Mouse (Mus musculus): ENCODE measurements around the gene Npm3. TPM values are rescaled to one million over a fixed set of nuclear protein-coding genes. Genes with fewer than 3 reads are reported as not detected.

Gene Npm3
- polyA plus RNA-seq, 1 experiment: 56.0 TPM

- H3K4me3 ChIP-seq (replicated peaks; ENCODE audit: control insufficient read depth, low read depth, low read length): peak overlapping the region; percentile 1
- WGBS: 43% methylated on average over 13 of the region's 13 CpGs
- H3K27ac ChIP-seq (ENCODE audit: control insufficient read depth, insufficient read depth, low read depth, low read length, poor library complexity): no peak overlapping the region
- peaks cover 4% of the 10 kb centered on the region; the same call in 1 of the 2 replicates for H3K4me1 ChIP-seq (ENCODE audit: control insufficient read depth, insufficient read depth, low read length)
- TF ChIP-seq CTCF (IDR thresholded peaks at IDR 0.05; ENCODE audit: control insufficient read depth, insufficient read depth, low read length) (no peak), POLR2A (IDR thresholded peaks at IDR 0.05; ENCODE audit: borderline replicate concordance, control insufficient read depth, low read depth, low read length) (no peak)
These were observed 31.0 kb upstream of the Npm3 start for GRCm38 (mm10) chr19:45780350-45780915.

- no peak for TF ChIP-seq CTCF (IDR thresholded peaks at IDR 0.05; ENCODE audit: control insufficient read depth, insufficient read depth, low read length)
- no peak for TF ChIP-seq POLR2A (IDR thresholded peaks at IDR 0.05; ENCODE audit: borderline replicate concordance, control insufficient read depth, low read depth, low read length)
- no peak overlapping the region for H3K27ac ChIP-seq (ENCODE audit: control insufficient read depth, insufficient read depth, low read depth, low read length, poor library complexity)
- H3K4me3 ChIP-seq (replicated peaks; ENCODE audit: control insufficient read depth, low read depth, low read length): no peak overlapping the region
- WGBS: 68% methylated on average over 2 of the region's 2 CpGs
- peaks cover 2% of the 10 kb centered on the region; the same call in 1 of the 2 replicates for H3K4me1 ChIP-seq (ENCODE audit: control insufficient read depth, insufficient read depth, low read length)
These were observed 26.1 kb upstream of the Npm3 start for GRCm38 (mm10) chr19:45775486-45775885.

DNA sequence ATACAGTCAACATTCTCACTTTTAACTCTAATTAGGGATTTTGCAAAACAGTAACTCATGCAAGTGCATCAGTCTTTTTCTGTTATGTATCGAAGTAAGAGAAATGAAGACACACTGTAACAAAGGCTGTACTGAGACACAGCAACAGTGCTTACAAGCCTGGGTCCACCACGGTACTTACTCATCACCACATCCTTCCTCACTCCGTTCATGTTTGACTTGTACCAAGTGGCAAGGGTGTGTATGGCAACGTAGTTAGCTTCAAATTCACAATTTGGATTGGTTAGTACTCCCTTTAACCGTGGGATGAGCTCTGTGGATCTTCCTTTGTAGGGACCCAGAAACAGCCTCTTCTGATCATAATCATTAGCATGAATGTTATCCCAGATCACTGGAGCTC, 22.1 kb upstream of the Npm3 start:
- Histone ChIP-seq H3K27ac (ENCODE audit: control insufficient read depth, insufficient read depth, low read depth, low read length, poor library complexity) (no peak overlapping the region), H3K4me1 (ENCODE audit: control insufficient read depth, insufficient read depth, low read length) (no peaks in the 10 kb centered on the region), H3K4me3 (replicated peaks; ENCODE audit: control insufficient read depth, low read depth, low read length) (no peak overlapping the region)
- TF ChIP-seq POLR2A (IDR thresholded peaks at IDR 0.05; ENCODE audit: borderline replicate concordance, control insufficient read depth, low read depth, low read length): no peak
- no peak for TF ChIP-seq CTCF (IDR thresholded peaks at IDR 0.05; ENCODE audit: control insufficient read depth, insufficient read depth, low read length)
- WGBS: 64% methylated on average over 5 of the region's 5 CpGs

DNA sequence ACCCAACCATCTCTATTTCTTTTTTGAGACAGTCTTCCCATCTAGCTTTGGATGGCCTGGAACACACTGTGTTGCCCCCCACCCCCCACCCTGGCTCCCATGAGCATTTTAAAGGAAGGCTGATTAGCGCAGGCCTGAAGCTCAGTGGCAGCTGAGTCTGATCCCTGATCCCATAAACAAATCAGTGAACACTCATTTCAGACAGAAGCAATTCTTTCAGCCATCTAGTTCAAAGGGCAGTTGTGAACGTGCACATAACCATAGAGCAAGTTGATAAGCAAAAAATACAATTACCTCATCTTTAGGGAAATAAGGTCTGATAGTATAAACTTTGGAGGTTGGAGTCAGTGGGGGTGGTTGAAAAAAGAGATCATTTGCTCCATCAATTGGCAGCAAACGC, 11.4 kb upstream of the Npm3 start:
- TF ChIP-seq CTCF (IDR thresholded peaks at IDR 0.05; ENCODE audit: control insufficient read depth, insufficient read depth, low read length) (no peak), POLR2A (IDR thresholded peaks at IDR 0.05; ENCODE audit: borderline replicate concordance, control insufficient read depth, low read depth, low read length) (no peak)
- WGBS: 90% methylated on average over 3 of the region's 3 CpGs
- Histone ChIP-seq H3K4me3 (replicated peaks; ENCODE audit: control insufficient read depth, low read depth, low read length) (no peak overlapping the region), H3K27ac (ENCODE audit: control insufficient read depth, insufficient read depth, low read depth, low read length, poor library complexity) (no peak overlapping the region), H3K4me1 (ENCODE audit: control insufficient read depth, insufficient read depth, low read length) (no peaks in the 10 kb centered on the region; the same call in 1 of the 2 replicates)

DNA sequence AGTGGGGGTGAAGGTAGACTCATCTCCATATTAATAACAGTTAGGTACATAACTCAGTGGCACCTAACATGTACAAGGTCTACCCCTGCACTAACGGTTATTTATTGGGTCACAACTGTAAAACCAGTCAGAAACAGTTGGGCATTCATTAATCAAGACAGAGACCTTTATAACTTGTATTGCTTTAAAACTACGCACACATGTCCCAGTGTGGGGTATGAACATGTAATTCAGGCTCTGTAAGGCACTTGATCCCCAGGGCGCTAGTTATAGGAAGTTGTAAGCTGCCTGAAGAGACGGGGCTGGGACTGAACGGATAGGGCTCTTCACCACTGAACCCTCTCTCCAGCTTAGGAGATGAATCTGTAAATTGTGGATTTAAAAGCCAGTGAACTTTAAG, 9.3 kb upstream of the Npm3 start:
- H3K27ac ChIP-seq (ENCODE audit: control insufficient read depth, insufficient read depth, low read depth, low read length, poor library complexity): no peak overlapping the region
- H3K4me3 ChIP-seq (replicated peaks; ENCODE audit: control insufficient read depth, low read depth, low read length): no peak overlapping the region
- TF ChIP-seq CTCF (IDR thresholded peaks at IDR 0.05; ENCODE audit: control insufficient read depth, insufficient read depth, low read length) (no peak), POLR2A (IDR thresholded peaks at IDR 0.05; ENCODE audit: borderline replicate concordance, control insufficient read depth, low read depth, low read length) (no peak)
- WGBS: 90% methylated on average over 5 of the region's 5 CpGs
- H3K4me1 ChIP-seq (ENCODE audit: control insufficient read depth, insufficient read depth, low read length): no peaks in the 10 kb centered on the region; the same call in 1 of the 2 replicates

DNA sequence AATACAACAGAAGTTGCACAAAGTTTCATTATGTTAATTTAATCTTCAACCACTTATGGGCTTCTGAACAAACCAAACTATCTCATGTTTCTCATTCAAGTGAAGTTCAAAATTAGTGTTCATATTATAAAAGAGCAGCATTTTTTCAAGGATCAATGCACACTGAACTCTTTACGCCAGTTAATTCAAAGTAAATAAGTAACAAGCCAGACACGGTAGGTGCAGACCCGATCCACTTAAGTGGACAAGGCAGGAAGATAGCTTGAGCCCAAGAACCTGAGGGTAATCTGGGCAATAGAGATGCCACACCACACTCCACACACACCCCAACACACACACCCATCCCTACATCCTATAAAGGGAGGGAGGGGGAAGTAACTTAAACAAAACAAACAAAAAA, 4.2 kb upstream of the Npm3 start:
- H3K4me1 ChIP-seq (ENCODE audit: control insufficient read depth, insufficient read depth, low read length): peaks cover 2% of the 10 kb centered on the region; the same call in 1 of the 2 replicates
- H3K4me3 ChIP-seq (replicated peaks; ENCODE audit: control insufficient read depth, low read depth, low read length): no peak overlapping the region
- H3K27ac ChIP-seq (ENCODE audit: control insufficient read depth, insufficient read depth, low read depth, low read length, poor library complexity): no peak overlapping the region
- WGBS: 95% methylated on average over 3 of the region's 3 CpGs
- TF ChIP-seq CTCF (IDR thresholded peaks at IDR 0.05; ENCODE audit: control insufficient read depth, insufficient read depth, low read length) (no peak), POLR2A (IDR thresholded peaks at IDR 0.05; ENCODE audit: borderline replicate concordance, control insufficient read depth, low read depth, low read length) (no peak)

DNA sequence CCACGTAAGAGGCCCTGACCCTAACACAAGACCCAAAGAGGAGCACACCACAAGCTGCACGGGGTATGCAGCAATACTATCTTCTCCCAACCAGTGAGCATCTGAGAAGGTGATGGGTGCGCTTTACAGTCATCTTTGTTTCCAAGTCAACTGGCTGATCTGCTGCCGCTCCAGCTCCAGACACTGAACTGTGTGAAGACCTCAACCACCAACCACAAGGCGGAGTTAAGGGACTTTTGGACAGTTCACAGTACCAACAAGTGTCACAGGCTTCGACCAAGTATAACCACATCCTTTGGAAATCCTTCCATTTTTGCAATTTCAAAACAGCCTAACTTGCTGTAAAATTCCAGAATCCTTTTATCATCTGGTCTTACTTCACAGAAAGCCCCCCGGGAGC, 2.5 kb upstream of the Npm3 start:
- no peak overlapping the region for H3K4me3 ChIP-seq (replicated peaks; ENCODE audit: control insufficient read depth, low read depth, low read length)
- peaks cover 4% of the 10 kb centered on the region; the same call in 1 of the 2 replicates for H3K4me1 ChIP-seq (ENCODE audit: control insufficient read depth, insufficient read depth, low read length)
- no peak overlapping the region for H3K27ac ChIP-seq (ENCODE audit: control insufficient read depth, insufficient read depth, low read depth, low read length, poor library complexity)
- WGBS: 68% methylated on average over 7 of the region's 7 CpGs
- TF ChIP-seq POLR2A (IDR thresholded peaks at IDR 0.05; ENCODE audit: borderline replicate concordance, control insufficient read depth, low read depth, low read length) (no peak), CTCF (IDR thresholded peaks at IDR 0.05; ENCODE audit: control insufficient read depth, insufficient read depth, low read length) (no peak)

GRCm38 (mm10) chr19:45748691-45749242, 624 bp downstream of the Npm3 start:
- H3K4me3 ChIP-seq (replicated peaks; ENCODE audit: control insufficient read depth, low read depth, low read length): peak overlapping the region; percentile 77
- H3K4me1 ChIP-seq (ENCODE audit: control insufficient read depth, insufficient read depth, low read length): peaks cover 6% of the 10 kb centered on the region
- H3K27ac ChIP-seq (ENCODE audit: control insufficient read depth, insufficient read depth, low read depth, low read length, poor library complexity): peak overlapping the region; percentile 35
- TF ChIP-seq CTCF (IDR thresholded peaks at IDR 0.05; ENCODE audit: control insufficient read depth, insufficient read depth, low read length): no peak
- no peak for TF ChIP-seq POLR2A (IDR thresholded peaks at IDR 0.05; ENCODE audit: borderline replicate concordance, control insufficient read depth, low read depth, low read length)
- 1% methylated on average over 33 of the region's 33 CpGs for WGBS
